Mouse (Mus musculus): ENCODE results near the gene Itga2.

DNA sequence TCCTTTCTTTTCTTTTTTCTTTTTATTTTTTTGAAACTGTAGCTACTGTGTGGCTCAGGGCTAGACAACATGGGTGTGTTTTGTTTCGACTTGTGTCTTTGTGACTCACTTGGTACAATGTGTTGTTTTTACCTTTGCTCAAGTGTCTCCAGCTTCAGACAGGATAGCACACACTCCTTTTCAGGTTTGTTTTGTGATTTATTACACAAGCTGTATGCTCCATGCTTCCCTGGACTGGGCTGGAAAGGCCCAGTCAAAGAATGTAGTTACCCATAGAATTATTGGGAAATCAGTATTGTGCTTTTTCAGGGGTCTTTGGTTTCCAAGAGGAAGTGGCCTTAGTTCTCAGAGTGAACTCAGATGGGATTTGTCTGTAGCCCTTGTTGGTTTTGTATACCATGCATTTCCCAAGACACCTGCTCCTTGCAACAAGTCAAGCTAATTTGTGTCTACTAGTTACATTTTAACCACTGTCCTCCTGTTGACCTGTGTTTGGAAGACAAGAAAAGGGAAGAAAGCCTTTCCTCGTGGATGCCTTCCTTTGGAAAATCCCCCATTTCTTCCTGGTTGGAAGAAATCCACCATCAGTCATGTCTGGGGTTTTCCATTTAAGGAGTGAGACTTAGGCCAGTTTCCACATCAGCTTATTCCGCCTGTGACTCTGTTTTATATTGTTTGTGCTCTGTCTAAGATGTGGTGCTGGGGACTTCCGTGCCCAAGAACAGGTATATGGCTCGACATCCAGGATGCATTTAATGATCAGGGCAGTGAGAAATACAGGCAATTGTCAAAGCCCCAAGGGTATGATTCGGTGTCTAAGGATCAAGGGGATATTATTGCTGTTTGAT lies 79.4 kb downstream of the Itga2 start:
- no peak for TF ChIP-seq POLR2A (IDR thresholded peaks at IDR 0.05; ENCODE audit: extremely low read depth, insufficient read depth, low read length)
- TF ChIP-seq CTCF (IDR thresholded peaks at IDR 0.05; ENCODE audit: extremely low read depth, insufficient read depth, low read length) = no peak

All from cortical plate, adult 2 months (tissue).